Mouse (Mus musculus): ENCODE measurements around the gene Vamp9.

Vamp9 gene

GRCm38 (mm10) chr5:99941776-99942502 lies 35.9 kb downstream of the Vamp9 start:
- DNase-seq (ENCODE audit: low spot score), result no peak

DNA sequence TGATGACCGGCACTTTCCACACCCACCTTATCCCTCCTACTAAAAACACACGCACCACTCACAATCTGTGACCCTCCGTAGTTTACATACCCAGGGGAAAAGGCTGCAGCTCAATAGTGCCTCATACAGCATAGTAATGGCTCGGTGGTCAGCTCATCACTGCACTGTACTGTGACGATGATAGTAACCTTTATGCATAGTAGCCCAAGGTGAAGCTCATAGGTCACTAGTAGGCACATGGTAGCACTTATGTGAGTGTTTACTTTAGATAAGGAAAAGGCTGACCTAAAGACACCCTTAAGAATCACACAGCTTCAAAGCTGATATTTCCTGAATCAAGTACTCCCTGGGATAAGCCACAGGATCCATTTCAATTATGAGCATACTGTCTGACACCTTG lies 46.5 kb downstream of the Vamp9 start:
- DNase-seq (ENCODE audit: low spot score), result no peak

- DNase-seq (ENCODE audit: low spot score), result no peak
Observed at GRCm38 (mm10) chr5:99953883-99954282, 47.8 kb downstream of the Vamp9 start.

GRCm38 (mm10) chr5:99958666-99959065 lies 52.6 kb downstream of the Vamp9 start:
- no peak for DNase-seq (ENCODE audit: low spot score)

DNA sequence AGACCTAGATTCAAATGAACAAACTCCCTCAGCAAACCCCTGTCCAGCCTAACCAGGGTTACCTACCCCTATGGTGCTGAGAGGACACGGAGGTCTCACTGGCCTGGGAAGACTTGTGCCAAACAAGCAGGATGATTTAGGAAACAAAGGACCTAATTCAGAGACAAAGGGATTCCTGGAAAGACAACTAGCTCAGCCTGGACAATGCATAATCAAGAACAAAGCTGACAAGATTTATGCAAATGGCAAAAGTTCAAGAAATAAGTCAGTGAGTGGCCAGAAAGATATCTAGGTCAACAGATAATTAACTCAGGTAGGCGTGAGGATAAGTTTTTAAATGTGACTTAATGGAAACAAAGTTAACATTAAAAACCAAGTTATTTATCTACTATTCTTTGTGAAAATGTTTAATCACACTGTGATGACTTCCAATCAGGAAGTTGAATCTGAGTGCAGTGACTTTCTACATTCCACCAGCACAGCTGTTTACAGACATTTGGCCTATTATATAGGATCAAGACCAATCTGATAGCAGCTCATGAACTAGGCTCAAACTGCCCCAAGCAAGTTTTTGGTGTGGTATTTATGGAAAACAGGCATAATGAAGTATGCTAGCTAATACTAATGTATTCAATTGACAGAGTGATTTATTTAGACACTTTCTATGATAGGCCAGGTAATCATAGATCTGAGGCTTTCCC lies 53.3 kb downstream of the Vamp9 start:
- no peak for DNase-seq (ENCODE audit: low spot score)

DNA sequence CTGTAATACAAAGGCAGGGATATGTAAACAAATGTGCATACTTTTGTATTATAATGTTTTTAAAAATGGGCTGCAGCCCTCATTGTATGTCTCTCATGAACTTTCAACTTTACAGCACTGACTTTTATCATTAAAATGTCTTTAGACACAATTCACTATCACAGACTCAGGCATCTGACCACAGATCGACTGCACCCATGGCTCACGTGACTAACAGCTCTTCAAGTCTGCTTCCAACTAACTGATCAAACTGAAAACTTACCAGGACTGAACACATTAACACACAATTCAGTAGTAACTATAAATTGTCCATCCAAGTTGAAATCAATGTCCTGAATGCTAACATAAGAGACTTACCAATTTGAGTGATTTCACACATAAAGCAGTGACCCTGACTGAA lies 53.9 kb downstream of the Vamp9 start:
- DNase-seq (ENCODE audit: low spot score), result no peak

DNA sequence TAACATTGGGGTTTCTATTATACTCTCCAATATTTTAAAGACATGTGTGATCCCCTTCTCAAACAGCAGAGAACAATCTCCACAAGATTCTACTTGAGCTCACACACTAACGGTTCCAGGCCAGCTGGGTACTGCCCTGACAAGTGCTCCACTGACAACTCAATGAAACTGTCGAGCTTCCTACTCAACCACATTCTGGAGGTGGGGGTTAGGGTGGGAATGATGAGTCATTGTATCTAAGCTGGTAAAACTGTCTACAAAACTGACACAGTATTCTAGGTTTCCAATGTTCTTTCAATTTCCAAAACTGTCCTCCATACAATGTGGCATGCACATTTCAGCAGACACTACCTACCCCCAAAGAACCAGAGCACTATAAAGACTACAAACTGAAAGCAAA lies 67.9 kb downstream of the Vamp9 start:
- no peak for DNase-seq (ENCODE audit: low spot score)

DNA sequence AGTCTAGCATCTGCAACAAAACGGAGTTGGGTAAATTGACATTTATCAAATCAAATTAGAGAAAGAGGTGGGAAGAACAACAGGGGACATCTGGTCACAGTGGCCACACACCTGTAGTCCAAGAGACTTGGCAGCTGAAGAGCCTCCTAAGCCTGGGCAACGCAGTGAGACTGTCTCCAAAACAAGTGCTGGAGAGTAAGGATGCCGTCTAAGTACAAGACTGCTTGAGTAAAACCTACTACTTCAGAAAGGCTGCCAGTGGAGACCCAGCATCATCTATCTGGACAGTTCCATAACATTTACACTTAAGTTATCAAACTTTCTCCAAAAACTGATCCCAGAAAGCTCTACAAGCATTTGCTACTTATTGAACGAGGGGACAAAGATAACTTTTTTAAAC lies 69.0 kb downstream of the Vamp9 start:
- no peak for DNase-seq (ENCODE audit: low spot score)

DNA sequence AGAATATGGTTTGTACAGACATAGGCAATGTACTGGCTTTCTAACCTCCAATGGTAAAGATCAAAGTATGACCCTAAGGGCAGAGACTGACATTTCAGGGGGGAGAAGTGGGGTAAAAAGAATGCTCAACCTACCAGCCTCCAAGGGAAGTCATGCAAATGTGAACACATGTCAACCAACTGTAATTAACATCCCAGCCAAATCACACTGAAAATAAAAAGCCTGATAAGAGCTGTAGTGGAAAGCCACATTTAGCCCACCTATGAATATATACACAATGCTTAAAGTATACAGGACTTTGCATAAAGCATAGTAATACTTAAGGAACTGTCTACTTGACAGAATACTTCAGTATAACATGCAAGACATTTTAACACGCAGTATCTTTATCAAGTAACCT lies 69.7 kb downstream of the Vamp9 start:
- no peak for DNase-seq (ENCODE audit: low spot score)

GRCm38 (mm10) chr5:99976334-99976955 lies 70.4 kb downstream of the Vamp9 start:
- no peak for DNase-seq (ENCODE audit: low spot score)

DNA sequence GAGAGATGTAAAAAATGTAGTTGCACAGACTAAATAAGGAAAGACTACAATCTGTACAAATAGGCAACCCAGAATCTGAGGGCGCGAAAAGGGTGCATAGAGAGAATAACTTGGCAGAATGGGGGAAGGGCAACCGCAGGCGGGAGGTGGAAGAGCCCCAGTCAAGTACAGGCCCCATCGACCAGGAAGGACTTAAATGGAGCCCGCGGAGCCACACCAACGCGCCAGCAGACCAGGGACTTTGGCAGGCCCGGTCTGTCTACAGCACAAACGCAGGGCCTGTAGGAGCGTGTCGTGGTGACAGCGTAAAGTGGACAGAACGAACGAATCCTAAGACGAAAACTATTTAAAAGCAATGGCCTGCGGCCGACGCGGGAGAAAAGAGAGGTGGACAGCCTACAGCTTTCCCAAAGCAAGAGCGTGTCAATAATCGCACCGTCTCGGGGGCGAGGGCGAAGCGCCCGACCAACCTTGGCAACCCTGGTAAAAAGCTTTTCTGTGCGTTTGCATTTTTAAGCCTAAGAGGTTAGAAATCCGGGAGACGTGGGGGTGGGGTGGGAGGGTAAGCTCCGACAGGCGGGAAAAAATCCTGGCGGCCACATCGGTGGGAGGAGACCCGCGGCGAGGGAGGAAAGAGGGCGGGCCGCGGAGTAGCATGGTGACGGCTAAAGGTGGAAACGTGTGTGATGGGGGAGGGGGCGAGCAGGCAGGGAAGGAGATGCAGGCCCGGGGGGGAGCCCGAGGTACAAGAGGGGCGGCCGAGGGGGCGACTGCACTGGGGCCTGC lies 71.7 kb downstream of the Vamp9 start:
- DNase-seq (ENCODE audit: low spot score), result peak; percentile 62

- peak; percentile 80 for DNase-seq (ENCODE audit: low spot score)
Observed at GRCm38 (mm10) chr5:99978699-99979442, 72.8 kb downstream of the Vamp9 start, which contains the start of the genes Hnrnpd and 4930524J08Rik. Gene Hnrnpd (minus strand): TSS chr5:99978938. Gene 4930524J08Rik (plus strand): TSS chr5:99979061.

DNA sequence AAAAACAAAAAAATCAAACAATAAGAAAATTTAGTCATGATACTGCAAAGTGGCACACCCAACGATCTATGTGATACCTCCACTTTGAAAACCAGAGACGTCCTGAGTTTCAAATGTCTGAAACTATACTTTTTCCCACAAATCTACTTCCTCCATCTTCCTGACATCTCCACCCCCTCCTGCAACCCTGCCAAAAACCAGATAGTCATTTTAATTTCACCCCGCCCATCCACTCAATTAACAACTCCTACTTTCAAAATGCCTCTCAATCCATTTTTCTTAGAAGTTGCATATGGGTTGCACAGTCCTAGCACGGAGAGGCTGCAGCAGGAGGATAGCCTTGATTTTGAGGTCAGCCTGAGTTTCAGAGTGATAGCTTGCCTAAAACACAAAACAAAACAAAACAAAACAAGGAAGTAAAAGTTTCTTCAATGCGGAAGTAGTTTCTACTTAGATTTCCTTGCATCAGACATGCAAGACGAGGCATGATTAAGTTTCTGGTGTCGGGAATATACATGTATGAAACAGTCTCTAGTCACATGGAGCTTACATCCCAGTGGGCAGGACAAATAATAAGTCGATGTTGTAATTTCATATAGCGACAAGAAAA lies 77.5 kb downstream of the Vamp9 start:
- no peak for DNase-seq (ENCODE audit: low spot score)

DNA sequence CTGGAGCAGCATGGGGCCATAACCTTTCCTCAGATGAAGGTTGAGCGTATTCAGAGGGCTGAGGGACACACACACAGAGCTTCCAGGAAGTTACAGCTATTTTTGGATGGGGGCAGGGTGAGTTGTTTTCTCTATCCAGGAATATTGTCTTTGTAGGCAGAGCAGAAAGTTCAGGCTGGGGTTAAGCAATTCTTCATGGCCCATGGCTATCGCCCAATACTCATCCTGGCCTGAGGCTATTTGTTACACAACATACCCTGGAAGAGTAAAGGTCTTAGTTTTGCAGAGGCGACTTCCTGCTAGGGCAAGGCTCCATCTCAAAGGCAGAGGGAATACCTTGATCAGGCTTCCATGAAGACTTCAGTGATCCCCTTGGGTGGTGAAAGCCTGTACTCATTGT lies 88.1 kb downstream of the Vamp9 start:
- DNase-seq (ENCODE audit: low spot score), result no peak

DNA sequence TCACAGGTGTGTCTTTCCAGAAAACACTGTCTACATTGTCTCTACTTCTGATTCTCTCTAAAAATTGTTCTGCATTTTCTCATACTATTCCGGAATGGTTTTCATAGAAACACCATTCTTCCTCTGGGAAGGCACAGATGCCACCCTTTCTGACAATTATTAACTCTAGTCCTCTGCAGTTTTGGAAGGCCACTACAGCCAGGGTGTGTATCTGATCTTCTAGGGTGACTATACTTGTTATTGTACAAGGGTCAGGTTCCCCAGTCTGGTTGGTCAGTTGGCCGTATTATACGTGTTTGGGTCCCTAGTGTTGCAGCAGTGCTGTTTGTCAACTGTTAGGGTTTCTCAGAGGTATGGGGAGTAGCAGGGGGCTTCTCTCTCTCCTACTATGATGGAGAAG lies 88.6 kb downstream of the Vamp9 start:
- no peak for DNase-seq (ENCODE audit: low spot score)

GRCm38 (mm10) chr5:100000048-100000447 lies 94.0 kb downstream of the Vamp9 start:
- DNase-seq (ENCODE audit: low spot score), result no peak

DNA sequence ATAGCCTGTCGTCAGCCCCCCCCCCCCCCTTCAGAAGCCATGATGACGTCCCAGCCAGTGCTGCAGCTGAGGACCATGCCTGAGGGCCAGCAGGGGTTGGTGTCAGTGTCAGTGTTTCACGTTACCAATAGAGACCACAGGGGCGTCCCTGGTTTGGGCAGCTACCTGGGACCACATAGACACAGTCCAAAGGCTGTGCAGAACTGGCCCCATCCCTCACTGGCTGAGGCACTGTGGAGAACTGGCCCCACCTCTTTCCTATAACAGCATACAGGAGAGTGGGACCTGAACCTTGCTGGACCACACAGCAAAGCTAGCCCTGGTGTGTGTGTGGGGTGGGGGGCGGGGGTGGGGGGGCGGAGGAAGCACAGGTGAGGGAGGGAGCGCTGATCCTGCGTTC lies 94.4 kb downstream of the Vamp9 start:
- DNase-seq (ENCODE audit: low spot score), result no peak
